Mouse (Mus musculus): ENCODE results near the gene Atrnl1. TPM values are rescaled to one million over a fixed set of nuclear protein-coding genes. Genes with fewer than 3 reads are reported as not detected.

Atrnl1 gene
- polyA plus RNA-seq, 1 experiment = 0.25 TPM

DNA sequence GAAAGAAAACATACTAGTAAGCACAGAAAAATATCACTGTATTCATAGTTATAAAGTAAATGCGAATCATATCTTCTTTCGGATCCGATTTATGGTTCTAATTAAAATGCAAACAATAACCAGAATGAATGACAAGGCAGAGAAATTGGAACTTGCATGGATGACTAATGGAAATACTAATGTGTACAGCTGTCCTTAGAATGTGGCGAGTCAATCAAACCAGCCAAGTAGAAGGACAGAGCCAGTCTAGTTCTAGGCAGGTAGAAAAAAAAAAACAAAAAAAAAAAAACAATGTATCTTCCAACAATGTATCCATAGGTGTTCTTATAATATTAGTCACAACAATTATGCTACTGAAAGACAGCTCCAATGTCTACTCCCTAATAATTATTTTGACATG is 116.2 kb downstream of the Atrnl1 start:
- no peaks in the 10 kb centered on the region for H3K9me3 ChIP-seq
- no peaks in the 10 kb centered on the region for H3K27me3 ChIP-seq (replicated peaks)
- no peak for TF ChIP-seq FLI1 (IDR thresholded peaks at IDR 0.05; ENCODE audit: low read length)
- TF ChIP-seq GATA1 (IDR thresholded peaks at IDR 0.05; ENCODE audit: borderline replicate concordance, low read length) = no peak
- no peaks in the 10 kb centered on the region for H3K4me1 ChIP-seq
- no peak overlapping the region for H3K4me3 ChIP-seq (replicated peaks)
- H3K36me3 ChIP-seq (replicated peaks; ENCODE audit: low read length) = no peaks in the 10 kb centered on the region

DNA sequence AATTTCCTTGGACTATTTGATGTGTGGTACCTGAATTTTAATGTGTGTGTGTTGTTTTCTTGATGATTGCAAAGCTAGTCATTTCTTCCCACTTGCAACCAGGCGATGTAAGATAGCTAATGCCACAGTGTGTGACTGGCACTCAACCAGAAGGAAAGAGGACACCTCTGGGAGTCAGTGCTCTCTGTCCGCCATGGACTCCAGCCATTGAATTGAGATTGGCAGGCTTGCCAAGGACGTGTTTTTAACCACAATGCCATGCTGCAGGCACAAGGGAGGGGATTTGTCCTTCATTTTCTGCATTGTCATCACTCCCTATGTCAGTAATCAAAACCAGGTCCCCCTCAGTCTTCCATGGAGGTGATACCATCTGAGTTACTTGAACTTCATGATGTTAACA is 126.6 kb downstream of the Atrnl1 start:
- Histone ChIP-seq H3K36me3 (replicated peaks; ENCODE audit: low read length) (no peaks in the 10 kb centered on the region), H3K4me3 (replicated peaks) (no peak overlapping the region), H3K9me3 (no peaks in the 10 kb centered on the region), H3K27me3 (replicated peaks) (no peaks in the 10 kb centered on the region), H3K4me1 (no peaks in the 10 kb centered on the region)
- TF ChIP-seq FLI1 (IDR thresholded peaks at IDR 0.05; ENCODE audit: low read length) (no peak), GATA1 (IDR thresholded peaks at IDR 0.05; ENCODE audit: borderline replicate concordance, low read length) (no peak)

DNA sequence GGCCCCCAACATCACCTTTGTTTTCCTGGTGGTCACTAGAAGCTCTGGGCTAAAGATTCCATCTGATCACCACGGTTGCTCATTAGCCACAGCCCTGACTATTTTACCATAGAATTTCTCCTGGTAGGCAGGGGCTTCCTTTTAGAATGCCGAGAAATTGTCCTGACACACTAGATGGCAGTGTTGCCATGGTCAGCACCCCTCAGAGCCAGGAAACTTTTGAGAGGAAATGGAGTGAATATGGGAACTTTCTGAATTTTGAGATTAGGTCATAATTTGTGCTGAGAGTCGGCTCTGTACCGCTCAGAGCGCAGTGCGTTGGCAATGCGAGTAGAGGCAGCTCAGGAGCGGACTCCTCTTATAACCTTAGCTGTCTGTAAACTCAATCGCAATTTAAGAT is 134.7 kb downstream of the Atrnl1 start:
- H3K4me1 ChIP-seq = no peaks in the 10 kb centered on the region
- H3K9me3 ChIP-seq = no peaks in the 10 kb centered on the region
- no peak overlapping the region for H3K4me3 ChIP-seq (replicated peaks)
- no peak for TF ChIP-seq FLI1 (IDR thresholded peaks at IDR 0.05; ENCODE audit: low read length)
- TF ChIP-seq GATA1 (IDR thresholded peaks at IDR 0.05; ENCODE audit: borderline replicate concordance, low read length) = no peak
- no peaks in the 10 kb centered on the region for H3K36me3 ChIP-seq (replicated peaks; ENCODE audit: low read length)
- no peaks in the 10 kb centered on the region for H3K27me3 ChIP-seq (replicated peaks)

DNA sequence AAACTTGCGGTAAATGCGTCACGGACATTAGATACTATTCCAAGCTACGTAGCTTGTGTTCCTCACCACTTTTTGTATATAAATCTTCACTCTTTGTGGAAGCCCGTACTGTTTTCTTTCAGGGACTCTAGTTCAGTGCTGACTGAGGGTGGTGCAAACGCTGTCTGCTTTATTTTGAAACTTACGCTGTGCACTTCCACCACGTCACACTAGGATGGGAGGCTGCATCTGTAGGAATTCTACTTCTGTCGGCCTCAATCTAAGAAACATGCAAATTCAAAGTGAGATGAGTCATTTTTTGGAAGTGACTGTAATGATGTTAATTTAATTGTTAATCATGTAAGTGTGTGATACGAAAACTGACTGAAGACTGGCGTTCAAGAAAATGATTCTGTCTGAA is 135.7 kb downstream of the Atrnl1 start:
- no peaks in the 10 kb centered on the region for H3K4me1 ChIP-seq
- no peaks in the 10 kb centered on the region for H3K36me3 ChIP-seq (replicated peaks; ENCODE audit: low read length)
- no peaks in the 10 kb centered on the region for H3K9me3 ChIP-seq
- no peak overlapping the region for H3K4me3 ChIP-seq (replicated peaks)
- TF ChIP-seq FLI1 (IDR thresholded peaks at IDR 0.05; ENCODE audit: low read length) (no peak), GATA1 (IDR thresholded peaks at IDR 0.05; ENCODE audit: borderline replicate concordance, low read length) (no peak)
- H3K27me3 ChIP-seq (replicated peaks) = no peaks in the 10 kb centered on the region

DNA sequence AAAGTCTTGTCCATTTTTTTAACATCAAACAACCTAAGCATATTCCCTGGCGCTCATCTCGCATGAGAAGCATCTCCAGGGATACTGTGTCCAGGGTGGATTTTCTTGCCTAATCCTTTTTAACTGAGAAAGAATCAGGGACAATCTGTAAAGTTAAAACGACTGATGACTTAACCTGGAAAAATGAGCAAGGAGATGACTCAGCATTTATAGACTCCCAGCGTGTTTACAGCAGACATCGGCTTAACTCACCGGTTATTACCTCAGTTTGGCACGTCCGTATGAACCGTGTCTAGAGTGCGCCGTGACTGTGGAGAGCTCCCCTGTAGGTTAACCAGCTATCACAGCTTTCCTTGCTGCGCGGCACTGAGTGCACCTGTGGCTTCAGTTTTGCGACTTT is 141.4 kb downstream of the Atrnl1 start:
- no peaks in the 10 kb centered on the region for H3K27me3 ChIP-seq (replicated peaks)

DNA sequence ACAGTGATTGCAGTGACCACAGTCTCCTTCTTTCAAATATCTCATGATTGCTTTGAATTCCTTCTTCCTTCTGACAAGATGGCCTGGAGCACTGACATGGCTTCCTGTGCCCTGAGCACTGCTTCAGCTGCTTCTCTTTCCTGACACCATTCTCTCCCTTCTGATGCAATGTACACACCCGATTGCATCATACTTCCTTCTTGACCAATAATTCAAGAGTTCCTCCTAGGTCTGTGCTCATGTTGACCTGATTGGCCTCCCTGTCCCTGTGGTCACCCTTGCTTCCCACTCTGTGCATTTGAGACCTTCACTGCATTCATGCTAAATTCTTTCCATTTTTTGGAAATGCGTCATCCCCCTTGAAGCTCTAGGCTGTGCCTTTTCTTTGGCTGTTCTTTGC is 151.7 kb downstream of the Atrnl1 start:
- Histone ChIP-seq H3K36me3 (replicated peaks; ENCODE audit: low read length) (no peaks in the 10 kb centered on the region), H3K4me3 (replicated peaks) (no peak overlapping the region), H3K4me1 (no peaks in the 10 kb centered on the region), H3K27me3 (replicated peaks) (no peaks in the 10 kb centered on the region), H3K9me3 (no peaks in the 10 kb centered on the region)
- TF ChIP-seq GATA1 (IDR thresholded peaks at IDR 0.05; ENCODE audit: borderline replicate concordance, low read length) = no peak
- TF ChIP-seq FLI1 (IDR thresholded peaks at IDR 0.05; ENCODE audit: low read length) = no peak

More for the DNA sequence above, 141.4 kb downstream of the Atrnl1 start:
- Histone ChIP-seq H3K36me3 (replicated peaks; ENCODE audit: low read length) (no peaks in the 10 kb centered on the region), H3K4me3 (replicated peaks) (no peak overlapping the region), H3K9me3 (no peaks in the 10 kb centered on the region), H3K4me1 (no peaks in the 10 kb centered on the region)
- no peak for TF ChIP-seq GATA1 (IDR thresholded peaks at IDR 0.05; ENCODE audit: borderline replicate concordance, low read length)
- TF ChIP-seq FLI1 (IDR thresholded peaks at IDR 0.05; ENCODE audit: low read length) = no peak

DNA sequence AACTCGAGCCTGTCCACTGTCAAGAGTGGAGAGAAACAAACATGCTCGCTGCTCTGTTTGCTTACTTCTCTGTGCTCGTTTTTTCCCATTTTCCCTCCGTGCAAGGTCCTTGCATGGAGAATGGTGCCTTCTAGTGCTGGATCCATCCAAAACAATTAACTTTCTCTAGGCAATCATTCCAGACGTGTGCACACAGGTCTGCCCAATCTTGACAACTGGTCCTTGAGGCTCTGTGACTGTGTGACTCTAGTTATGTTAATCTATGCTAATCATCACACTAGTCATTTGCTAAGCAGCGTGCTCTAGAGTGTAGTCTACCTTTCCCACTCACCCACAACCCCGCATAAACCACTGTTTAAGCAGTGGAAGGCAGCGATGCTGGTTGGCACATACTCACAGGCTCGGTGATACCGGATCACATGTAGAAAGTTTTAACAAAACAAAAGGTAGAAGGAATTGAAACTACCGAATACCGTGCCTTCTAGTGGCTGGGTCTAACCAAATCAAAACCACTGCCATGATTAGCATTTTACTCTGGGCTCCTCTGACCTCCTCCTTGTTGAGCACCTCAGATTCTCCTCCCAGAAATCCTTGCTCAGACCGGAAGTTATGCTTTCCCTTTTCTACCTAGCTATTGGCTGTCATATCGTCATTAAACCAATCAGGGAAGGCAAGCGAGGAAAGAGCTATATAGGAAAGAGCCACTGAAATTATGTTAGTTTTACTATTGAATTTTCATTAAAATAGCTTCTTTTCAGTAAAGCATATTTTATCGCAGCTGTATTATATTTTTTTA is 153.9 kb downstream of the Atrnl1 start:
- no peaks in the 10 kb centered on the region for H3K27me3 ChIP-seq (replicated peaks)
- H3K36me3 ChIP-seq (replicated peaks; ENCODE audit: low read length) = no peaks in the 10 kb centered on the region
- no peaks in the 10 kb centered on the region for H3K4me1 ChIP-seq
- no peak overlapping the region for H3K4me3 ChIP-seq (replicated peaks)
- no peaks in the 10 kb centered on the region for H3K9me3 ChIP-seq
- no peak for TF ChIP-seq FLI1 (IDR thresholded peaks at IDR 0.05; ENCODE audit: low read length)
- TF ChIP-seq GATA1 (IDR thresholded peaks at IDR 0.05; ENCODE audit: borderline replicate concordance, low read length) = no peak

DNA sequence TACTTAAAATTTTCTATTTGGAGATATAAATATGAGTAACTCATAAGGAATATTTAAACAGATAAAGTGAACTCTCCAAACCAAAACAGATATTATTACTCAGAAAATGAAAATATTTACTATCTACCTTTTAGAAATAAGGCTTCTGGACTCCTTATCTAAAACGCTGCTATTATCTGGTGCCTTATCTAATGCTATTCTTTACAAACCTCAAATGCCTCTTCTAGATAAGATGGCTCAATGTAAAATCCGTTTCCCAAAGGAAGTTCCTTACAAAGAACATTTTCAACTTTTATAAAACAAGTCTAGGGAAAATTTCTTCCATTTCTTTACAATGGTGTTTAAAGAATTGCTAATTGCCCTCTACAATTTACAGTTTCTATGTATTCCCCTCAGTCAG is 156.2 kb downstream of the Atrnl1 start:
- H3K9me3 ChIP-seq = no peaks in the 10 kb centered on the region
- H3K27me3 ChIP-seq (replicated peaks) = no peaks in the 10 kb centered on the region
- no peaks in the 10 kb centered on the region for H3K4me1 ChIP-seq
- H3K36me3 ChIP-seq (replicated peaks; ENCODE audit: low read length) = no peaks in the 10 kb centered on the region
- TF ChIP-seq GATA1 (IDR thresholded peaks at IDR 0.05; ENCODE audit: borderline replicate concordance, low read length) = no peak
- TF ChIP-seq FLI1 (IDR thresholded peaks at IDR 0.05; ENCODE audit: low read length) = no peak
- H3K4me3 ChIP-seq (replicated peaks) = no peak overlapping the region

DNA sequence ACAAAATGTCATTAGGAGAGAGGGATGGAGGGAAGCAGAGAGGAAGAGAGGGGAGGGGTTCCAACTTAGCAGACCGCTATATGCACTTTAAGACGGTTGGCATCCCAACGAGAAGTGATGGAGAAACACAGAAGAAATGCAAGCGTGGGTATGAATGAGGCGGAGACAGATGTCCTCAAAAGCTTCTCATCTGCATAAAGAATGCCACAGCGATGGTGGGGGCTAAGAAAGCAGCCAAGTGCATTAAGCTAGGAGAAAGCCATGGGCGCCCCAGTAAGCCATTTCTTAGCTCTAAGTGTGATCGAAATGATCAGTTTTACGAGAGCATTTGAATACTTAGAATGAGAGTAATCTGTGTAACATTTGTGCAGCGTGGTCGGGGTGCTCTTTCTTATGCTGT is 157.8 kb downstream of the Atrnl1 start:
- no peaks in the 10 kb centered on the region for H3K27me3 ChIP-seq (replicated peaks)
- TF ChIP-seq GATA1 (IDR thresholded peaks at IDR 0.05; ENCODE audit: borderline replicate concordance, low read length) = no peak
- TF ChIP-seq FLI1 (IDR thresholded peaks at IDR 0.05; ENCODE audit: low read length) = no peak
- H3K36me3 ChIP-seq (replicated peaks; ENCODE audit: low read length) = no peaks in the 10 kb centered on the region
- H3K4me3 ChIP-seq (replicated peaks) = no peak overlapping the region
- H3K9me3 ChIP-seq = no peaks in the 10 kb centered on the region
- H3K4me1 ChIP-seq = no peaks in the 10 kb centered on the region

DNA sequence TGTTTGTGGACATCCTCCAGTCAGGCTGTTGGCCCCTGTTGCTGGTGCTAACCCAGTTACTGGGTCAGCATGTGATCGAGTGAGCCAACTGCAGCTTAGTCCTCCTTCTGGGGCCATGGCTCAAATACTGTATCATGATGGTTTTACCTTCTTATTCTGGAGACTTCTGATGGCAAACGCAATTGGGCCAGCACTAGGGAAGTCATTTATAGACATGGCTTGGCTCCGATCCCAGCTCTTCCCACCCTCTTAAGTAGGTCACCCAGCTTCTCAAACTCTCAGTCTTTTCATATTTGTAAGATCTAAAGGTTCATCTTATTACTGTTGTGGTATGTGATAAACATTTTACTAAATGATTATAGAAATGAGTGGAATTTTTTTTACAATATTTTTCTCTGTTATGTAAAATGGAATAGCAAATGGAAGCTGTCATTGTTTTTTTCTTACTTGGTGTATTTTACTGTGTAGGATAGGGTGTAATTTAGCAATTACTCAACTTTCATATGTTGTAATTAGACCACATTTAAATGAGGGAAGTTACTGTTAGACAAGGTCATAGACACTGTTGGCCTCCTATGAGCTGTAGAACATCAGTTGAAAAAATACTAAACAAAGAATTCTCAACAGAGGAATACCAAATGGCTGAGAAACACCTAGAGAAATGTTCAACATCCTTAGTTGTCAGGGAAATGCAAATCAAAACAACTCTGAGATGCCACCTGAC is 171.7 kb downstream of the Atrnl1 start:
- no peaks in the 10 kb centered on the region for H3K27me3 ChIP-seq (replicated peaks)
- H3K36me3 ChIP-seq (replicated peaks; ENCODE audit: low read length) = no peaks in the 10 kb centered on the region
- H3K4me3 ChIP-seq (replicated peaks) = no peak overlapping the region
- TF ChIP-seq GATA1 (IDR thresholded peaks at IDR 0.05; ENCODE audit: borderline replicate concordance, low read length) (no peak), FLI1 (IDR thresholded peaks at IDR 0.05; ENCODE audit: low read length) (no peak)
- no peaks in the 10 kb centered on the region for H3K9me3 ChIP-seq
- H3K4me1 ChIP-seq = no peaks in the 10 kb centered on the region

Measured in megakaryocyte, embryonic 14.5 days (primary cell).